Mouse (Mus musculus) ES-E14 (cell line): ENCODE results near the gene Csnk1g2. TPM values are rescaled to one million over a fixed set of nuclear protein-coding genes. Genes with fewer than 3 reads are reported as not detected.

ENCODE experiments used
- DNase-seq: peaks from one replicate; pipeline ENCODE4 v3.0.0-alpha.2; 2013; ENCODE audit warnings: low read depth, low spot score
- H3K27ac ChIP-seq: 2 replicates; pipeline ENCODE4 v1.5.1; 2012; ENCODE audit warnings: low read depth, mild to moderate bottlenecking, low read length, moderate library complexity, mixed read lengths; ENCODE audit not compliant: poor library complexity, insufficient read depth, severe bottlenecking
- H3K36me3 ChIP-seq: 2 replicates; pipeline ENCODE4 v1.6.1; 2012; ENCODE audit warnings: mild to moderate bottlenecking, low read length, moderate library complexity, mixed read lengths; ENCODE audit not compliant: control insufficient read depth, poor library complexity, insufficient read depth, severe bottlenecking
- H3K4me1 ChIP-seq, 2 experiments: fragments of 150-350 bp in 1 of 2; sonication (generic) in 1 of 2; 2 replicates each; pipeline ENCODE4 v1.6.1; 2012; ENCODE audit warnings: low read length in 2 of 2, mild to moderate bottlenecking in 1 of 2, mixed read lengths in 1 of 2; ENCODE audit not compliant: control insufficient read depth in 2 of 2, insufficient read depth in 2 of 2, poor library complexity in 1 of 2
- H3K4me3 ChIP-seq, 2 experiments: fragments of 150-350 bp in 1 of 2; sonication (generic) in 1 of 2; 2 replicates each; pipeline ENCODE4 v1.5.1; 2012; ENCODE audit warnings: low read length in 2 of 2, low read depth in 1 of 2, mild to moderate bottlenecking in 1 of 2, mixed read lengths in 1 of 2; ENCODE audit not compliant: insufficient read depth in 1 of 2, poor library complexity in 1 of 2, severe bottlenecking in 1 of 2
- H3K9ac ChIP-seq: 2 replicates; pipeline ENCODE4 v1.6.1; 2012; ENCODE audit warnings: low read depth, mild to moderate bottlenecking, low read length, mixed read lengths; ENCODE audit not compliant: poor library complexity, insufficient read depth, severe bottlenecking
- H3K9me3 ChIP-seq: fragments of 150-350 bp; sonication (generic); 2 replicates; pipeline ENCODE4 v1.6.1; 2012; ENCODE audit warnings: low read depth, mild to moderate bottlenecking, low read length; ENCODE audit not compliant: control insufficient read depth, insufficient read depth
- CHD2 ChIP-seq: IDR thresholded peaks from 2 replicates; pipeline ENCODE4 v1.6.1; 2014; ENCODE audit warnings: mild to moderate bottlenecking, low read depth, low read length, inconsistent platforms
- HCFC1 ChIP-seq: IDR thresholded peaks from 2 replicates; pipeline ENCODE4 v1.6.1; 2012; ENCODE audit warnings: low read length, inconsistent platforms, borderline replicate concordance; ENCODE audit not compliant: insufficient read depth
- MAFK ChIP-seq: IDR thresholded peaks from 2 replicates; pipeline ENCODE4 v1.6.1; 2014; ENCODE audit warnings: mild to moderate bottlenecking, low read depth, low read length, inconsistent platforms; ENCODE audit not compliant: insufficient read depth
- ZC3H11A ChIP-seq: IDR thresholded peaks from 2 replicates; pipeline ENCODE4 v1.6.1; 2012; ENCODE audit warnings: low read depth, mild to moderate bottlenecking, inconsistent platforms, low read length, borderline replicate concordance
- ZNF384 ChIP-seq: IDR thresholded peaks from 2 replicates; pipeline ENCODE4 v1.6.1; 2012; ENCODE audit warnings: low read depth, low read length, inconsistent platforms
- in situ Hi-C, 2 experiments: fragments of 600-800 bp; cut with MboI; formaldehyde crosslinking; loops; one replicate each; pipeline ENCODE4 v1.15.1; 2025; ENCODE audit warnings: low sequenced_read_pairs in 2 of 2, inconsistent platforms in 1 of 2; ENCODE audit not compliant: unreplicated experiment in 2 of 2
- total RNA-seq: library from RNA; depleted of rRNA; stranded (reverse); fragments of 300-350 nt; gene quantifications from 2 replicates; pipeline ENCODE4 v1.2.3, GENCODE M21; 2012

The Csnk1g2 gene
- total RNA-seq, 1 experiment = 138 TPM

- in situ Hi-C loops = no loop called here
- peaks cover 0 to 24% of the 10 kb centered on the region in 2 experiments; a peak in 3 of 4 replicates for H3K4me1 ChIP-seq
- TF ChIP-seq HCFC1 (no peak), CHD2 (no peak), ZC3H11A (no peak), ZNF384 (no peak), MAFK (no peak)
- no peak overlapping the region for H3K9ac ChIP-seq
- H3K36me3 ChIP-seq = peaks cover 50% of the 10 kb centered on the region
- no peak overlapping the region for H3K4me3 ChIP-seq
- no peak overlapping the region for H3K27ac ChIP-seq
- no peak for DNase-seq
- H3K9me3 ChIP-seq = no peaks in the 10 kb centered on the region
Measured at GRCm38 (mm10) chr10:80666837-80667412, 44.3 kb downstream of the Csnk1g2 start.

- H3K4me3 ChIP-seq = no peak overlapping the region
- TF ChIP-seq ZNF384 = no peak
- TF ChIP-seq HCFC1 = no peak
- TF ChIP-seq MAFK = no peak
- no peak for TF ChIP-seq CHD2
- no peak for TF ChIP-seq ZC3H11A
- H3K9ac ChIP-seq = no peak overlapping the region
- peaks cover 51% of the 10 kb centered on the region for H3K36me3 ChIP-seq
- no peak overlapping the region for H3K27ac ChIP-seq
- no peaks in the 10 kb centered on the region for H3K9me3 ChIP-seq
- peaks cover 0 to 18% of the 10 kb centered on the region in 2 experiments; a peak in 3 of 4 replicates for H3K4me1 ChIP-seq
- DNase-seq = no peak
- in situ Hi-C loops = no loop called here
Measured at GRCm38 (mm10) chr10:80668614-80669013, 46.0 kb downstream of the Csnk1g2 start.

- Histone ChIP-seq H3K36me3 (peaks cover 52% of the 10 kb centered on the region), H3K9ac (no peak overlapping the region), H3K4me1 (peaks cover 0 to 16% of the 10 kb centered on the region in 2 experiments; a peak in 3 of 4 replicates), H3K4me3 (no peak overlapping the region), H3K9me3 (no peaks in the 10 kb centered on the region), H3K27ac (no peak overlapping the region)
- no peak for DNase-seq
- in situ Hi-C loops = no loop called here
- TF ChIP-seq HCFC1 (no peak), ZNF384 (no peak), CHD2 (no peak), ZC3H11A (no peak), MAFK (no peak)
Measured at GRCm38 (mm10) chr10:80669018-80669417, 46.4 kb downstream of the Csnk1g2 start.

GRCm38 (mm10) chr10:80669737-80670485, 47.3 kb downstream of the Csnk1g2 start:
- Histone ChIP-seq H3K4me3 (no peak overlapping the region), H3K9ac (no peak overlapping the region), H3K36me3 (peaks cover 53% of the 10 kb centered on the region), H3K27ac (no peak overlapping the region), H3K9me3 (no peaks in the 10 kb centered on the region), H3K4me1 (peaks cover under 1 to 22% of the 10 kb centered on the region in 2 experiments; a peak in 3 of 4 replicates)
- no peak for DNase-seq
- in situ Hi-C loops = no loop called here
- no peak for TF ChIP-seq MAFK
- no peak for TF ChIP-seq ZNF384
- TF ChIP-seq CHD2 = no peak
- no peak for TF ChIP-seq ZC3H11A
- no peak for TF ChIP-seq HCFC1

DNA sequence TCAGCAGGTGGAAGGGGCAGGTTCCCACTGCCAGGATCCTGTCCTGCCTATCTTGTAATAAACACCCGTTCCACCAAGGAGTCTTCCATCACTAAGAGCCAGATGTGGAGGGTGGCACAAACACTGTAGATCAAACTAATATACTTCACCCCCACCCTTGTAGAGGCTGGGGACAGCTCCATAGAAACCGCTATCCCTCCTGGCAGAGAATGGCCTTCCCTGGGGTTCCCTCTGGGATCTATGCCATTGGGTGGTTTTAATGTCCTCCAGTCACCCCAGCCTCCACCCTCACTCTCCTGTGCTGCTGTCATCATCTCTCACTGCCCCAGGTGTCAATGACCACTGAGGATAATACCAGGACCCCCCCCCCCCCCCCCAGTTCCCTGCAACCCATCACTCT, 47.9 kb downstream of the Csnk1g2 start:
- in situ Hi-C loops = no loop called here
- H3K9me3 ChIP-seq = no peaks in the 10 kb centered on the region
- no peak overlapping the region for H3K9ac ChIP-seq
- H3K4me1 ChIP-seq = peaks cover 3 to 19% of the 10 kb centered on the region in 2 experiments; a peak in 3 of 4 replicates
- no peak overlapping the region for H3K27ac ChIP-seq
- no peak for DNase-seq
- no peak for TF ChIP-seq CHD2
- no peak for TF ChIP-seq MAFK
- TF ChIP-seq HCFC1 = no peak
- TF ChIP-seq ZC3H11A = no peak
- no peak for TF ChIP-seq ZNF384
- no peak overlapping the region for H3K4me3 ChIP-seq
- H3K36me3 ChIP-seq = peaks cover 53% of the 10 kb centered on the region
